Mouse (Mus musculus) neural tube, embryonic 11.5 days (tissue): ENCODE measurements at regions not wholly inside any gene's neighbourhood (a gene's known extent, or its start where the extent isn't known, plus 50 kb on each side); places are given as distances from the start of the nearest gene placed in this dataset.
A peak's percentile ranks its signal among the peaks of the same experiment; 100 is the strongest.

Experiments used
- ATAC-seq: fragments of 200-750 bp; cut with Nextera tagmentation; 2 replicates; pipeline ENCODE4 v1.8.0; 2017; ENCODE audit warnings: moderate number of reproducible peaks, mild to moderate bottlenecking, moderate TSS enrichment, moderate library complexity; ENCODE audit not compliant: insufficient read depth, low FRiP score, low TSS enrichment
- DNase-seq: peaks from one replicate; pipeline ENCODE4 v3.0.0-alpha.2; 2015; ENCODE audit warnings: low spot score
- H3K27ac ChIP-seq: fragments of 300-500 bp; sonication (generic); 2 replicates; pipeline ENCODE4 v1.5.1; 2014; ENCODE audit warnings: low read depth, mild to moderate bottlenecking, low read length
- H3K27me3 ChIP-seq: fragments of 300-500 bp; sonication (generic); 2 replicates; pipeline ENCODE4 v1.6.1; 2014; ENCODE audit warnings: mild to moderate bottlenecking, low read length, mixed read lengths; ENCODE audit not compliant: control insufficient read depth, insufficient read depth
- H3K36me3 ChIP-seq: fragments of 300-500 bp; sonication (generic); 2 replicates; pipeline ENCODE4 v1.6.1; 2014; ENCODE audit warnings: mild to moderate bottlenecking, low read length, moderate library complexity, mixed read lengths; ENCODE audit not compliant: control insufficient read depth, insufficient read depth
- H3K4me1 ChIP-seq: fragments of 300-500 bp; sonication (generic); 2 replicates; pipeline ENCODE4 v1.6.1; 2014; ENCODE audit warnings: low read length, mixed read lengths; ENCODE audit not compliant: control insufficient read depth, insufficient read depth
- H3K4me2 ChIP-seq: fragments of 300-500 bp; sonication (generic); 2 replicates; pipeline ENCODE4 v1.6.1; 2014; ENCODE audit warnings: low read depth, mild to moderate bottlenecking, moderate library complexity
- H3K4me3 ChIP-seq: fragments of 300-500 bp; sonication (generic); 2 replicates; pipeline ENCODE4 v1.5.1; 2014; ENCODE audit warnings: low read depth, low read length
- H3K9ac ChIP-seq: fragments of 300-500 bp; sonication (generic); 2 replicates; pipeline ENCODE4 v1.6.1; 2014; ENCODE audit warnings: mild to moderate bottlenecking, low read length
- H3K9me3 ChIP-seq: fragments of 300-500 bp; sonication (generic); 2 replicates; pipeline ENCODE4 v1.6.1; 2016; ENCODE audit warnings: low read length; ENCODE audit not compliant: control insufficient read depth
- WGBS: fragments of 180-500 bp; shearing (Covaris S2); extraction: QIAGEN DNeasy Blood & Tissue Kit; methylation state at CpG from one replicate; pipeline ENCODE4 v1.1.7; 2014; 5-methylcytosine and 5-hydroxymethylcytosine counted together

- no peak overlapping the region for H3K4me3 ChIP-seq
- no peaks in the 10 kb centered on the region for H3K4me1 ChIP-seq
- no peak overlapping the region for H3K9ac ChIP-seq
- H3K4me2 ChIP-seq = no peak overlapping the region
- no peak for DNase-seq
- no peak for ATAC-seq
- H3K36me3 ChIP-seq = no peaks in the 10 kb centered on the region
- no peaks in the 10 kb centered on the region for H3K27me3 ChIP-seq
- WGBS = 80% methylated on average over 1 of the region's 1 CpGs
- no peaks in the 10 kb centered on the region for H3K9me3 ChIP-seq
- no peak overlapping the region for H3K27ac ChIP-seq
Observed at GRCm38 (mm10) chr16:46623246-46623645, 124.9 kb upstream of the Nectin3 start.

DNA sequence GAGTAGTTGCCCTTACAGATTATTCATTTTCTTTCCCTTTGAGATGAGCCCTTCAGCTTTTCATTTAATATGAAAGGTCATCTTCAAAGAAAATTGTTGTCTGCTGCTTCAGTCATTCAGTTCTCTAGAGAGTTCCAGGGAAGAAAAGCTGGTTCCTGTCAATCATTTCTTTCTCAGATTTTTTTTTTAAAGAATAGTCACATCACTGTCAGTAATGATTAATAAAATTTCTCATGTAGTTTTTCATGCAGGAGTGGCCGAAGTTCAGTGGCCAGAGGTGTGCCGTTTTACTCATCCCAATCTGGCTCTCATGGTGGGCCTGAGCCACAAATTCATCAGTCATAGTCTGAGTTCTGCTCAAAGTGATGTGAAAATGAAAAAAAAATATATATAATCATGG, 121.5 kb upstream of the Nectin3 start:
- Histone ChIP-seq H3K4me2 (no peak overlapping the region), H3K4me1 (no peaks in the 10 kb centered on the region), H3K27me3 (no peaks in the 10 kb centered on the region), H3K27ac (no peak overlapping the region), H3K9ac (no peak overlapping the region), H3K4me3 (no peak overlapping the region), H3K36me3 (no peaks in the 10 kb centered on the region), H3K9me3 (no peaks in the 10 kb centered on the region)
- WGBS = 91% methylated on average over 2 of the region's 2 CpGs
- DNase-seq = no peak
- ATAC-seq = no peak

- 70% methylated on average over 13 of the region's 13 CpGs for WGBS
- ATAC-seq = no peak
Observed at GRCm38 (mm10) chr16:46617544-46618335, 119.4 kb upstream of the Nectin3 start.

DNA sequence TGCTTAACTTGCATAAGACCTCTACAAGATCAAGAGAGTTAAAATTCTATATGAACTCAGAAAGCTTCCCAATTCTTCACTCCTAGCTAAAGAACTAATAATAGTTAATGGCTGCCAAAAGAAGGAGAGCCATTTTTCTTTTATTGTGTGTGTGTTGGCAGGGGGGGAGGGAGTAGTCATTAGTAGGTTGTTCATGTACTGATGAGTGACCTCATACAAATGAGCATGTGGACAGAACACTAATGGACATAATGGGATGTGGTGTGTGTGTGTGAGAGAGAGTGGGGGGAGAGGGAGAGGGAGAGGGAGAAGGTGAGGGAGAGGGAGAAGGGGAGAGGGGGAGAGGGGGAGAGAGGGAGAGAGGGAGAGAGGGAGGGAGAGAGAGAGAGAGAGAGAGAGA, 118.3 kb upstream of the Nectin3 start:
- H3K36me3 ChIP-seq = no peaks in the 10 kb centered on the region
- H3K4me1 ChIP-seq = no peaks in the 10 kb centered on the region
- no peaks in the 10 kb centered on the region for H3K27me3 ChIP-seq
- DNase-seq = no peak
- H3K27ac ChIP-seq = no peak overlapping the region
- H3K9ac ChIP-seq = no peak overlapping the region
- no peak overlapping the region for H3K4me3 ChIP-seq
- H3K9me3 ChIP-seq = no peaks in the 10 kb centered on the region
- H3K4me2 ChIP-seq = no peak overlapping the region
- ATAC-seq = no peak

More at GRCm38 (mm10) chr16:46617544-46618335, 119.4 kb upstream of the Nectin3 start:
- DNase-seq = peak; percentile 25
- Histone ChIP-seq H3K9ac (no peak overlapping the region), H3K27ac (no peak overlapping the region), H3K27me3 (no peaks in the 10 kb centered on the region), H3K4me2 (no peak overlapping the region), H3K9me3 (no peaks in the 10 kb centered on the region), H3K4me3 (no peak overlapping the region), H3K36me3 (no peaks in the 10 kb centered on the region), H3K4me1 (no peaks in the 10 kb centered on the region)

GRCm38 (mm10) chr16:46613062-46613818, 114.9 kb upstream of the Nectin3 start:
- Histone ChIP-seq H3K9ac (no peak overlapping the region), H3K4me3 (no peak overlapping the region), H3K4me1 (no peaks in the 10 kb centered on the region), H3K9me3 (no peaks in the 10 kb centered on the region), H3K36me3 (no peaks in the 10 kb centered on the region), H3K27me3 (no peaks in the 10 kb centered on the region), H3K4me2 (no peak overlapping the region), H3K27ac (no peak overlapping the region)
- no peak for ATAC-seq
- WGBS = 82% methylated on average over 5 of the region's 5 CpGs
- no peak for DNase-seq

- Histone ChIP-seq H3K9ac (no peak overlapping the region), H3K27ac (no peak overlapping the region), H3K36me3 (no peaks in the 10 kb centered on the region), H3K4me3 (no peak overlapping the region), H3K4me1 (no peaks in the 10 kb centered on the region), H3K4me2 (no peak overlapping the region), H3K27me3 (no peaks in the 10 kb centered on the region), H3K9me3 (no peaks in the 10 kb centered on the region)
- ATAC-seq (no peak), DNase-seq (no peak)
Observed at GRCm38 (mm10) chr16:46605879-46606203, 107.5 kb upstream of the Nectin3 start.

DNA sequence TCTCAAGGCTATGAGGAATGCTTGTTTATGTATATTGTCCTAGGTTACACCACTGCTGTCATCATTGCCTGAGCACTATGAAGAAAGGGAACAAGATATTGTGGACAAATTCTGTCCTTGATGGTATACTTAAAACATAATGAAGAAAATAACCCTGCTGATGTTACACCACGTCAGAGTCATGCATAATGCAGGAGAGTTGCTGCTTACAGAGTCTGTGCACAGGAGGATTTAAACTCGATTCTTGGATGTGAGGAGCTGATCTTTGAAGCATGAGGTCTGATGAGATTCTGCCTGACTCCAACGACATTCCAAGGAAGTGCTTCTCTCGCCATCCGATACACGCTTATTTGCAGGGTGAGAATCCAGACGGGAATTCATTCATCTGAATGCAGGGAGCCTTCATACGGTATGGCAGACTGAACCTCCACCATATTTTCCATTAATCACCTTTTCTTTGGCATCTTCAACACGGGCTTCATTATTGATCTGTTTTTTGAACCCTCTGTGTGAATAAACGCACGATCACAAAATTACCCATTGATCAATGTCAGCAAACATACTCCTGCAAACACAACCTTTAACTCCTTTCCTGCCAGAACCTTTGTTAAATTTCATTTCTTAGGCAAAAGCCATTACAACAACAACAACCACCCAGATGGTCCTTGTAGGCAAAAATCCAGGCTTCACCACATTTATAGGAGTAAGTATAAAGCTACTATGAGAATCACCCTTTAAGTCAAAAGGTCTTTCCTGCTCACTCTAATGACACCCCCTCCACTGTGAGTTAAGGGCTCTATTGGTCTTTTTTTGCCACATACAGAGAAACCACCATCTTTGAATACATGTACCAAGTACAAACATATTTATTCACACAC, 106.9 kb upstream of the Nectin3 start:
- 49% methylated on average over 11 of the region's 11 CpGs for WGBS
- no peak overlapping the region for H3K4me2 ChIP-seq
- H3K9me3 ChIP-seq = no peaks in the 10 kb centered on the region
- H3K4me3 ChIP-seq = no peak overlapping the region
- H3K27ac ChIP-seq = no peak overlapping the region
- no peaks in the 10 kb centered on the region for H3K4me1 ChIP-seq
- ATAC-seq = no peak
- H3K27me3 ChIP-seq = no peaks in the 10 kb centered on the region
- no peaks in the 10 kb centered on the region for H3K36me3 ChIP-seq
- H3K9ac ChIP-seq = no peak overlapping the region
- no peak for DNase-seq

- WGBS = 27% methylated on average over 8 of the region's 8 CpGs
- no peak overlapping the region for H3K27ac ChIP-seq
- H3K9ac ChIP-seq = no peak overlapping the region
- ATAC-seq (no peak), DNase-seq (no peak)
- H3K4me2 ChIP-seq = no peak overlapping the region
- H3K4me1 ChIP-seq = no peaks in the 10 kb centered on the region
- H3K4me3 ChIP-seq = no peak overlapping the region
- H3K9me3 ChIP-seq = no peaks in the 10 kb centered on the region
- H3K27me3 ChIP-seq = no peaks in the 10 kb centered on the region
- H3K36me3 ChIP-seq = no peaks in the 10 kb centered on the region
Observed at GRCm38 (mm10) chr16:46592618-46593253, 94.4 kb upstream of the Nectin3 start.
